ENCODE assay signal across 10 mouse cellular contexts in the genomic region with DNA sequence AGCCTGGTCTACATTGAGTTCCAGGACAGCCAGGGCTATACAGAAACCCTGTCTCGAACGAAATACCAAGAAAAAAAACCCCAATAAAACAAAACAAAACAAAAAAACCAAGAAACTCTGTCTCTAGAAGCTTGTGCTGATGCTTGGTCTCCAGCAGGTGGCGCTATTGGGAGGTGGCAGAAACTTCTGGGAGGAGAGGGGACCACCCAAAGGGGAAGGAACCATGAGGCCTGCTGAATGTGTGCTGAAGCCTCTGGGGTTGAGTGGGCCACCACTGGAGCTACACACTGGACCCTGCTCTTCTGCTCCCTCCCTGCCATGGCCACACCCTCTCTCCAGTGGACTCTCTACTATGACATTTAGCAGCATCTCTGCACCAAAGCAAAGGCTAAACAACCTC. TPM values are rescaled to one million over a fixed set of nuclear protein-coding genes. Genes with fewer than 3 reads are reported as not detected.
DNase-seq lines count a peak whose midpoint lies in the region; ATAC-seq and TF ChIP-seq lines count a peak whose summit lies in the region.
"Had no signal": no experiment of that assay in that cellular context is flagged by ENCODE, and none has a peak within 500 bp of the region (broad histone marks: within the 10 kb centered on the region; RNA-seq: fewer than 3 reads in every experiment).

No protein-coding gene starts in this region.

- H3K4me1 ChIP-seq in ES-Bruce4 (ENCODE audit: control insufficient read depth, insufficient read depth, low read length), result no peaks in the 10 kb centered on the region
- H3K4me1 ChIP-seq in midbrain, postnatal 0 days (ENCODE audit: insufficient read depth, low read length), result peaks cover 5% of the 10 kb centered on the region; the same call in 1 of the 2 replicates

- H3K9me3 ChIP-seq in ES-Bruce4 (replicated peaks; ENCODE audit: control insufficient read depth, insufficient read depth, low read length, poor library complexity, severe bottlenecking), result no peaks in the 10 kb centered on the region
- H3K9me3 ChIP-seq in midbrain, postnatal 0 days (ENCODE audit: low read length), result no peaks in the 10 kb centered on the region
- H3K9me3 ChIP-seq: limb, embryonic 12.5 days had no signal

- 43% methylated on average over 3 of the region's 3 CpGs for WGBS in midbrain, postnatal 0 days

- H3K9ac ChIP-seq in ES-Bruce4 (ENCODE audit: low read depth, poor library complexity, severe bottlenecking), result no peak overlapping the region
- no peak overlapping the region for H3K9ac ChIP-seq in midbrain, postnatal 0 days (replicated peaks; ENCODE audit: low read length, poor library complexity, severe bottlenecking)
- H3K9ac ChIP-seq: limb, embryonic 12.5 days had no signal

- no peak for TF ChIP-seq POLR2A in ES-Bruce4 (IDR thresholded peaks at IDR 0.05; ENCODE audit: insufficient read depth, low read length)

- peak; percentile 83 for DNase-seq in adrenal gland, postnatal 14 days
- DNase-seq in adrenal gland, adult 2 months, result no peak
- peak; percentile 55 to 59 for DNase-seq in kidney, postnatal 25 days
- no peak for DNase-seq in kidney, adult 11 months
- peak; percentile 84 for DNase-seq in embryo, embryonic 11 days
- peak; percentile 72 for DNase-seq in midbrain, postnatal 0 days (ENCODE audit: low spot score)

- H3K27me3 ChIP-seq in ES-Bruce4 (ENCODE audit: control insufficient read depth, insufficient read depth, low read length, poor library complexity, severe bottlenecking), result no peaks in the 10 kb centered on the region
- H3K27me3 ChIP-seq in midbrain, postnatal 0 days (ENCODE audit: insufficient read depth, low read length), result no peaks in the 10 kb centered on the region
- H3K27me3 ChIP-seq: limb, embryonic 12.5 days; Patski had no signal

- no peak overlapping the region for H3K4me2 ChIP-seq in midbrain, postnatal 0 days (ENCODE audit: low read depth, low read length, poor library complexity, severe bottlenecking)
- H3K4me2 ChIP-seq: limb, embryonic 12.5 days had no signal

- H3K4me3 ChIP-seq in ES-Bruce4 (ENCODE audit: low read depth, low read length), result no peak overlapping the region
- no peak overlapping the region for H3K4me3 ChIP-seq in midbrain, postnatal 0 days (ENCODE audit: low read depth, low read length)
- H3K4me3 ChIP-seq: limb, embryonic 12.5 days had no signal

- no peak overlapping the region for H3K27ac ChIP-seq in ES-Bruce4 (ENCODE audit: insufficient read depth, low read length)
- no peak overlapping the region for H3K27ac ChIP-seq in midbrain, postnatal 0 days (ENCODE audit: low read depth, low read length)
- H3K27ac ChIP-seq: limb, embryonic 12.5 days had no signal

- no peak for TF ChIP-seq EP300 in ES-Bruce4 (IDR thresholded peaks at IDR 0.05; ENCODE audit: insufficient read depth, low read depth, low read length)

- H3K36me3 ChIP-seq in ES-Bruce4 (ENCODE audit: control insufficient read depth, insufficient read depth, low read length, poor library complexity, severe bottlenecking), result peaks cover 56% of the 10 kb centered on the region
- H3K36me3 ChIP-seq in midbrain, postnatal 0 days (ENCODE audit: insufficient read depth, low read length), result peaks cover 50% of the 10 kb centered on the region

- peak; percentile 78 for TF ChIP-seq CTCF in ES-Bruce4 (IDR thresholded peaks at IDR 0.05; ENCODE audit: low read depth, low read length)
- TF ChIP-seq CTCF in midbrain, postnatal 0 days (IDR thresholded peaks at IDR 0.05), result peak; percentile 87

- ATAC-seq in midbrain, postnatal 0 days (ENCODE audit: low FRiP score), result no peak
- no peak for ATAC-seq in megakaryocyte-erythroid progenitor cell, adult 5-6 weeks (replicated peaks; ENCODE audit: low FRiP score, low TSS enrichment, poor library complexity, severe bottlenecking)
- ATAC-seq: Patski had no signal

RNA-seq across cellular contexts. Expression of a gene that starts 4.2 kb away (rescaled TPM):
- 67.4 and 79.7 TPM in 2 replicates for total RNA-seq in adrenal gland, postnatal 14 days (2021)
- 10 to 100 TPM; 69.7 to 74.7 TPM for total RNA-seq in adrenal gland, adult 2 months (2021)
- 131 and 132 TPM in 2 replicates for polyA plus RNA-seq in adrenal gland, adult 2 months (2012; rRNA removed)
- 109 and 115 TPM in 2 replicates for polyA plus RNA-seq in ES-Bruce4 (2011; ENCODE audit: insufficient read depth, insufficient read length, low read depth, missing spikeins)
- 88.1 and 92.4 TPM in 2 replicates for total RNA-seq in midbrain, postnatal 0 days (2014; rRNA removed)
- 58.2 and 59.4 TPM in 2 replicates for polyA plus RNA-seq in midbrain, postnatal 0 days (2015; fragmentation: Nextera tagmentation; extraction: Ambion mirVana)
- total RNA-seq in megakaryocyte-erythroid progenitor cell, adult 5-6 weeks (2014; fragmentation: Nextera tagmentation), result 95.7 and 133 TPM in 2 replicates
- total RNA-seq in megakaryocyte-erythroid progenitor cell, adult 5-6 weeks (2017), result 29.6 and 46.5 TPM in 2 replicates

RNA-seq across cellular contexts. Expression of a gene that starts 4.7 kb away (rescaled TPM):
- total RNA-seq in adrenal gland, postnatal 14 days (2021), result 16.2 and 35.8 TPM in 2 replicates
- 10 to 100 TPM in 1 of 2 experiments, 1 to 10 TPM in 1; 7.5 to 13.9 TPM for total RNA-seq in adrenal gland, adult 2 months (2021)
- 45.7 and 48.2 TPM in 2 replicates for polyA plus RNA-seq in adrenal gland, adult 2 months (2012; rRNA removed)
- polyA plus RNA-seq in ES-Bruce4 (2011; ENCODE audit: insufficient read depth, insufficient read length, low read depth, missing spikeins), result 45.7 and 52.7 TPM in 2 replicates
- 24.6 and 25.9 TPM in 2 replicates for total RNA-seq in midbrain, postnatal 0 days (2014; rRNA removed)
- 25.1 and 29.6 TPM in 2 replicates for polyA plus RNA-seq in midbrain, postnatal 0 days (2015; fragmentation: Nextera tagmentation; extraction: Ambion mirVana)
- 94.2 and 96.1 TPM in 2 replicates for total RNA-seq in megakaryocyte-erythroid progenitor cell, adult 5-6 weeks (2014; fragmentation: Nextera tagmentation)
- 45.7 and 66.1 TPM in 2 replicates for total RNA-seq in megakaryocyte-erythroid progenitor cell, adult 5-6 weeks (2017)

RNA-seq across cellular contexts. Expression of a gene that starts 12.2 kb away (rescaled TPM):
- total RNA-seq in adrenal gland, postnatal 14 days (2021), result 29.8 and 39.3 TPM in 2 replicates
- total RNA-seq in adrenal gland, adult 2 months (2021), result 10 to 100 TPM; 11.3 to 19.1 TPM
- 47.0 and 50.8 TPM in 2 replicates for polyA plus RNA-seq in adrenal gland, adult 2 months (2012; rRNA removed)
- 9.0 and 11.4 TPM in 2 replicates for polyA plus RNA-seq in ES-Bruce4 (2011; ENCODE audit: insufficient read depth, insufficient read length, low read depth, missing spikeins)
- 43.7 and 46.2 TPM in 2 replicates for total RNA-seq in midbrain, postnatal 0 days (2014; rRNA removed)
- polyA plus RNA-seq in midbrain, postnatal 0 days (2015; fragmentation: Nextera tagmentation; extraction: Ambion mirVana), result 54.4 and 54.6 TPM in 2 replicates
- 2.5 and 5.4 TPM in 2 replicates for total RNA-seq in megakaryocyte-erythroid progenitor cell, adult 5-6 weeks (2014; fragmentation: Nextera tagmentation)
- 1.1 and 1.4 TPM in 2 replicates for total RNA-seq in megakaryocyte-erythroid progenitor cell, adult 5-6 weeks (2017)

RNA-seq across cellular contexts. Expression of a gene that starts 32.2 kb away (rescaled TPM):
- not detected in 2 replicates for total RNA-seq in adrenal gland, postnatal 14 days (2021)
- not detected for total RNA-seq in adrenal gland, adult 2 months (2021)
- not detected in 2 replicates for polyA plus RNA-seq in adrenal gland, adult 2 months (2012; rRNA removed)
- not detected in 2 replicates for polyA plus RNA-seq in ES-Bruce4 (2011; ENCODE audit: insufficient read depth, insufficient read length, low read depth, missing spikeins)
- total RNA-seq in midbrain, postnatal 0 days (2014; rRNA removed), result 2.5 and 3.8 TPM in 2 replicates
- polyA plus RNA-seq in midbrain, postnatal 0 days (2015; fragmentation: Nextera tagmentation; extraction: Ambion mirVana), result 3.7 and 4.0 TPM in 2 replicates
- total RNA-seq in megakaryocyte-erythroid progenitor cell, adult 5-6 weeks (2014; fragmentation: Nextera tagmentation), result not detected in 2 replicates
- total RNA-seq in megakaryocyte-erythroid progenitor cell, adult 5-6 weeks (2017), result not detected in 2 replicates
- polyA plus RNA-seq: limb, embryonic 12.5 days; Patski had no signal

RNA-seq across cellular contexts. Expression of a gene that starts 48.4 kb away (rescaled TPM):
- total RNA-seq in adrenal gland, postnatal 14 days (2021), result 25.3 and 26.8 TPM in 2 replicates
- 10 to 100 TPM; 18.7 to 26.5 TPM for total RNA-seq in adrenal gland, adult 2 months (2021)
- polyA plus RNA-seq in adrenal gland, adult 2 months (2012; rRNA removed), result 70.6 and 74.0 TPM in 2 replicates
- 77.0 and 83.7 TPM in 2 replicates for polyA plus RNA-seq in ES-Bruce4 (2011; ENCODE audit: insufficient read depth, insufficient read length, low read depth, missing spikeins)
- 43.8 and 72.8 TPM in 2 replicates for total RNA-seq in midbrain, postnatal 0 days (2014; rRNA removed)
- 42.0 and 44.9 TPM in 2 replicates for polyA plus RNA-seq in midbrain, postnatal 0 days (2015; fragmentation: Nextera tagmentation; extraction: Ambion mirVana)
- total RNA-seq in megakaryocyte-erythroid progenitor cell, adult 5-6 weeks (2014; fragmentation: Nextera tagmentation), result 29.8 and 30.9 TPM in 2 replicates
- 17.1 and 17.4 TPM in 2 replicates for total RNA-seq in megakaryocyte-erythroid progenitor cell, adult 5-6 weeks (2017)

Comparison
In these comparisons a context has a peak if more than half of its experiments do, and no peak if none do; other contexts are left out.
1. DNase-seq: peak in adrenal gland, postnatal 14 days (single experiment), kidney, postnatal 25 days (2 of 2), embryo, embryonic 11 days (single experiment) and midbrain, postnatal 0 days (single experiment); none in adrenal gland, adult 2 months (single experiment) and kidney, adult 11 months (single experiment).